ENCODE assay signal across 12 mouse cellular contexts in the genomic region with DNA sequence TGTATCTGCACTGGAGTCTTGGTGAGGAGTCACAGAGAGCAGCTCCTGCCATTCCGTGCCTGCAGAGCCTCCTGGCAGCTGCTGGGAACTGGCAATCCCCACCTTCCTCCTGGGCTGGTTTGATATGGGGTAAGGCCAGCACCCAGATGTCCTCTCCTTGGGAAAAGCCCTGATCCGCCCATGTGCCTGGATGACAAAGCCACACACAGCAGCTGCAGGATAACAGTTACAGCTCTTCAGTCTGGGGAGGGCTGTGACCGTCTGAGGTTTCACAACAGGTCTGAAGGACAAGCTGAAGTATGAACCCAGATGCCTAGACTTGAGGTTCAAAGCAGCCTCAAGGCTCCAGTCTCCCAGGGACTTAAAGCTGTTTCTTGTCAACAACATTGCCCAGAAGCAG. TPM values are rescaled to one million over a fixed set of nuclear protein-coding genes. Genes with fewer than 3 reads are reported as not detected.
DNase-seq lines count a peak whose midpoint lies in the region; ATAC-seq and TF ChIP-seq lines count a peak whose summit lies in the region.
"Had no signal": no experiment of that assay in that cellular context is flagged by ENCODE, and none has a peak within 500 bp of the region (broad histone marks: within the 10 kb centered on the region; RNA-seq: fewer than 3 reads in every experiment).

No protein-coding gene starts in this region.

- no peak overlapping the region for H3K9ac ChIP-seq in embryonic facial prominence, embryonic 14.5 days (ENCODE audit: low read depth, low read length)
- H3K9ac ChIP-seq in intestine, postnatal 0 days (ENCODE audit: low read depth, low read length): 0 out of 2 replicates have a peak overlapping the region, but pooled peaks have one; percentile 1
- H3K9ac ChIP-seq: forebrain, embryonic 13.5 days; hindbrain, embryonic 14.5 days; midbrain, embryonic 13.5 days had no signal

- 56% methylated on average over 3 of the region's 3 CpGs for WGBS in embryonic facial prominence, embryonic 14.5 days
- WGBS in embryonic facial prominence, embryonic 10.5 days: 70% methylated on average over 3 of the region's 3 CpGs
- WGBS in intestine, postnatal 0 days: 39% methylated on average over 3 of the region's 3 CpGs

- TF ChIP-seq CTCF in intestine, postnatal 0 days (IDR thresholded peaks at IDR 0.05; ENCODE audit: low read depth): no peak

- DNase-seq in embryonic facial prominence, embryonic 14.5 days (ENCODE audit: low spot score): peak; percentile 63
- DNase-seq in embryonic facial prominence, embryonic 10.5 days (ENCODE audit: low spot score): no peak
- peak; percentile 70 for DNase-seq in adrenal gland, adult 8-10 months
- DNase-seq in lung, postnatal 14 days: peak; percentile 55
- DNase-seq in retina, embryonic 14.5 days (ENCODE audit: low spot score): no peak
- no peak for DNase-seq in cerebellum, adult 18-20 months
- no peak for DNase-seq in thymus, postnatal 10 days (ENCODE audit: low spot score in 2 of 2)
- DNase-seq: thymus, postnatal 4 days had no signal

- H3K4me2 ChIP-seq in embryonic facial prominence, embryonic 14.5 days (ENCODE audit: low read depth, low read length): no peak overlapping the region
- H3K4me2 ChIP-seq in intestine, postnatal 0 days (replicated peaks; ENCODE audit: low read depth): no peak overlapping the region
- H3K4me2 ChIP-seq: forebrain, embryonic 13.5 days; hindbrain, embryonic 14.5 days; midbrain, embryonic 13.5 days had no signal

- H3K4me3 ChIP-seq in embryonic facial prominence, embryonic 14.5 days (ENCODE audit: low read depth, low read length): no peak overlapping the region
- H3K4me3 ChIP-seq in embryonic facial prominence, embryonic 10.5 days: no peak overlapping the region
- H3K4me3 ChIP-seq in intestine, postnatal 0 days (ENCODE audit: low read depth, low read length): no peak overlapping the region
- H3K4me3 ChIP-seq: forebrain, embryonic 13.5 days; midbrain, embryonic 13.5 days had no signal

- peaks cover 19% of the 10 kb centered on the region for H3K4me1 ChIP-seq in embryonic facial prominence, embryonic 14.5 days (ENCODE audit: control insufficient read depth, insufficient read depth, low read length)
- peaks cover 40% of the 10 kb centered on the region for H3K4me1 ChIP-seq in embryonic facial prominence, embryonic 10.5 days
- H3K4me1 ChIP-seq in intestine, postnatal 0 days (replicated peaks; ENCODE audit: control insufficient read depth, insufficient read depth, low read length): peaks cover 43% of the 10 kb centered on the region

- no peaks in the 10 kb centered on the region for H3K36me3 ChIP-seq in embryonic facial prominence, embryonic 14.5 days (ENCODE audit: control insufficient read depth, insufficient read depth, low read length)
- H3K36me3 ChIP-seq in embryonic facial prominence, embryonic 10.5 days (replicated peaks): no peaks in the 10 kb centered on the region
- H3K36me3 ChIP-seq in intestine, postnatal 0 days (ENCODE audit: control insufficient read depth, insufficient read depth): no peaks in the 10 kb centered on the region
- H3K36me3 ChIP-seq: midbrain, embryonic 13.5 days had no signal

- no peaks in the 10 kb centered on the region for H3K9me3 ChIP-seq in embryonic facial prominence, embryonic 14.5 days (ENCODE audit: control insufficient read depth, low read length)
- no peaks in the 10 kb centered on the region for H3K9me3 ChIP-seq in embryonic facial prominence, embryonic 10.5 days
- H3K9me3 ChIP-seq in intestine, postnatal 0 days (ENCODE audit: control insufficient read depth): no peaks in the 10 kb centered on the region
- H3K9me3 ChIP-seq: forebrain, embryonic 13.5 days had no signal

- 0 out of 2 replicates have a peak overlapping the region, but pooled peaks have one; percentile 21 for H3K27ac ChIP-seq in embryonic facial prominence, embryonic 14.5 days (replicated peaks; ENCODE audit: low read depth, low read length)
- no peak overlapping the region for H3K27ac ChIP-seq in embryonic facial prominence, embryonic 10.5 days (replicated peaks)
- peak overlapping the region; percentile 57; the same call in 1 of the 2 replicates for H3K27ac ChIP-seq in intestine, postnatal 0 days (ENCODE audit: low read depth, low read length)
- H3K27ac ChIP-seq: forebrain, embryonic 13.5 days; hindbrain, embryonic 14.5 days; midbrain, embryonic 13.5 days had no signal

- no peaks in the 10 kb centered on the region for H3K27me3 ChIP-seq in embryonic facial prominence, embryonic 14.5 days (replicated peaks; ENCODE audit: control insufficient read depth, insufficient read depth, low read length)
- peaks cover 23% of the 10 kb centered on the region for H3K27me3 ChIP-seq in embryonic facial prominence, embryonic 10.5 days (replicated peaks; ENCODE audit: low read depth, poor library complexity, severe bottlenecking)
- no peaks in the 10 kb centered on the region for H3K27me3 ChIP-seq in intestine, postnatal 0 days (replicated peaks; ENCODE audit: control insufficient read depth, insufficient read depth, low read length)

- ATAC-seq in embryonic facial prominence, embryonic 14.5 days (ENCODE audit: low read depth): peak; percentile 23; the same call in 1 of the 2 replicates
- no peak for ATAC-seq in intestine, postnatal 0 days
- ATAC-seq: forebrain, embryonic 13.5 days; midbrain, embryonic 13.5 days had no signal

RNA-seq across cellular contexts. Expression of a gene that starts 6.8 kb away (rescaled TPM):
- polyA plus RNA-seq in embryonic facial prominence, embryonic 14.5 days (2014; fragmentation: Nextera tagmentation; extraction: Ambion mirVana): 46.0 and 46.9 TPM in 2 replicates
- polyA plus RNA-seq in embryonic facial prominence, embryonic 10.5 days (2016; fragmentation: Nextera tagmentation; extraction: Ambion mirVana): 5.2 and 7.3 TPM in 2 replicates
- 100 to 1,000 TPM in 1 of 4 experiments, 10 to 100 TPM in 3; 74.6 to 101 (median 78.3) TPM for total RNA-seq in adrenal gland, adult 8-10 months (2022)
- polyA plus RNA-seq in intestine, postnatal 0 days (2015; fragmentation: Nextera tagmentation; extraction: Ambion mirVana): 184 and 199 TPM in 2 replicates

Comparison
In these comparisons a context has a peak if more than half of its experiments do, and no peak if none do; other contexts are left out.
1. DNase-seq: peak in embryonic facial prominence, embryonic 14.5 days (single experiment), adrenal gland, adult 8-10 months (single experiment) and lung, postnatal 14 days (single experiment); none in embryonic facial prominence, embryonic 10.5 days (single experiment), retina, embryonic 14.5 days (single experiment), cerebellum, adult 18-20 months (0 of 2) and thymus, postnatal 10 days (0 of 2).